Mouse (Mus musculus): ENCODE data around the gene Wfdc5.
A peak's percentile ranks its signal among the peaks of the same experiment; 100 is the strongest.

DNA sequence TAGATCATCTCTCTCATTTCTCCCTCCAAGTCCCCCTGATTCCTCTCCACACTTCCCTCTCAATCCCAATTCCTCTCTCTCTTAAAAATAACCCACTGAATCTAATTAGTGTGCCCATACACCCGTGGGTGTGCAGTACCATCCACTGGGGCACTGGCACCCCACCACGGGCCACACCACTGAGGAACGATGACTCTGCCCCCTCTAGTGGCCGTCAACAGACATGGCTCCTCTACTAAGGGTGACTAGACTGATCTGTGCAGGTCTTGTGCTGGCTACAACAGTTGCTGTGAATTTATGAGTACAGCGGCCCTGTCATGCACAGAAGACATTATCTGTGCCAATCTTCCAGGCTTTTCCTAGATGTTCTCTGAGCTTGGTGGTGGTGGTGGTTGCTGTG, 6.2 kb upstream of the Wfdc5 start:
- TF ChIP-seq EP300 (optimal IDR thresholded peaks at IDR 0.05), result no peak
- peak; percentile 71 for TF ChIP-seq CTCF (IDR thresholded peaks at IDR 0.05; ENCODE audit: low read depth)

Data from stomach, postnatal 0 days (tissue).